Mouse (Mus musculus) embryonic facial prominence, embryonic 11.5 days (tissue): ENCODE results near the gene Foxd4. TPM values are rescaled to one million over a fixed set of nuclear protein-coding genes. Genes with fewer than 3 reads are reported as not detected.
"Not testable (repeated sequence)": the region's sequence is repeated elsewhere in the genome, so short reads cannot be mapped to it uniquely, and the experiment has no call there.

Source experiments
- ATAC-seq: fragments of 200-750 bp; cut with Nextera tagmentation; replicated peaks from 2 replicates; pipeline ENCODE4 v1.8.0; 2017; ENCODE audit warnings: low read depth; ENCODE audit not compliant: insufficient number of reproducible peaks, low FRiP score, low TSS enrichment
- DNase-seq: peaks from one replicate; pipeline ENCODE4 v3.0.0-alpha.2; 2015; ENCODE audit warnings: low spot score
- H3K27ac ChIP-seq: fragments of 300-500 bp; sonication (generic); replicated peaks from 2 replicates; pipeline ENCODE4 v1.5.1; 2014; ENCODE audit warnings: mild to moderate bottlenecking, low read depth, low read length, control low read depth
- H3K27me3 ChIP-seq: fragments of 300-500 bp; sonication (generic); 2 replicates; pipeline ENCODE4 v1.6.1; 2014; ENCODE audit warnings: mild to moderate bottlenecking, low read length, moderate library complexity, mixed read lengths; ENCODE audit not compliant: control insufficient read depth, insufficient read depth
- H3K36me3 ChIP-seq: fragments of 300-500 bp; sonication (generic); replicated peaks from 2 replicates; pipeline ENCODE4 v1.6.1; 2014; ENCODE audit warnings: low read depth, mild to moderate bottlenecking, low read length, moderate library complexity, mixed read lengths; ENCODE audit not compliant: control insufficient read depth, insufficient read depth
- H3K4me1 ChIP-seq: fragments of 300-500 bp; sonication (generic); 2 replicates; pipeline ENCODE4 v1.6.1; 2014; ENCODE audit warnings: low read length, mixed read lengths; ENCODE audit not compliant: control insufficient read depth, insufficient read depth
- H3K4me2 ChIP-seq: fragments of 300-500 bp; sonication (generic); 2 replicates; pipeline ENCODE4 v1.6.1; 2014; ENCODE audit warnings: low read depth, mild to moderate bottlenecking, control low read depth, low read length, moderate library complexity
- H3K4me3 ChIP-seq: fragments of 300-500 bp; sonication (generic); 2 replicates; pipeline ENCODE4 v1.5.1; 2014; ENCODE audit warnings: low read depth, low read length, control low read depth
- H3K9ac ChIP-seq: fragments of 300-500 bp; sonication (generic); replicated peaks from 2 replicates; pipeline ENCODE4 v1.6.1; 2014; ENCODE audit warnings: mild to moderate bottlenecking, control low read depth, low read length
- H3K9me3 ChIP-seq: fragments of 300-500 bp; sonication (generic); replicated peaks from 2 replicates; pipeline ENCODE4 v1.6.1; 2016; ENCODE audit warnings: mild to moderate bottlenecking, low read length, inconsistent platforms, mixed read lengths; ENCODE audit not compliant: control insufficient read depth
- WGBS: fragments of 180-500 bp; shearing (Covaris S2); extraction: QIAGEN DNeasy Blood & Tissue Kit; methylation state at CpG from one replicate; pipeline ENCODE4 v1.1.7; 2014; 5-methylcytosine and 5-hydroxymethylcytosine counted together
- polyA plus RNA-seq: library from polyadenylated mRNA; unstranded; fragments of >200 nt; fragmentation: Nextera tagmentation; extraction: Ambion mirVana; gene quantifications from 2 replicates; pipeline ENCODE4 v1.2.1, GENCODE M21; 2014

Foxd4 gene
- polyA plus RNA-seq, 1 experiment from 2014 or later = not detected

DNA sequence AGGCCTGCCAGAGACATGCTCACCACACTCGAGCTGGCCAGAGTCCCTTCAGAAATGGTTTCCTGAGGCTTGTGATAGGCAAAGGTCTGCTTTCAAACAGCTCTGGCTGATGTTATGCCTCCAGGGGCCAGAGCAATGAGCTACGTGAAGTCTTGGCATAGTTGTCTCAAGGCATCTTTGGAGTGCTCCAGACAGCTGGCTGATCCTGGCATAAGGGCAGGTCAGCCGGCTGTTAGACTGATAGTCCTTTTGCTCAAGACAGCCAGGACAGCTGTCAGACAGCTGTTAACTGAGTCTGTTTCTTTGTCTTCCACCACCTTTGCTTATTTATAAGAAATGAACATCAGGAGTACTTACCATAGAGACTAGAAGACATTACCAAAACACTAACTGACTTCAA lies 14.1 kb downstream of the Foxd4 start:
- Histone ChIP-seq H3K9me3 (no peaks in the 10 kb centered on the region), H3K27ac (no peak overlapping the region), H3K4me2 (no peak overlapping the region), H3K4me3 (no peak overlapping the region), H3K27me3 (no peaks in the 10 kb centered on the region), H3K9ac (no peak overlapping the region), H3K36me3 (no peaks in the 10 kb centered on the region), H3K4me1 (no peaks in the 10 kb centered on the region)
- DNase-seq = no peak
- ATAC-seq = no peak
- 71% methylated on average over 3 of the region's 3 CpGs for WGBS

DNA sequence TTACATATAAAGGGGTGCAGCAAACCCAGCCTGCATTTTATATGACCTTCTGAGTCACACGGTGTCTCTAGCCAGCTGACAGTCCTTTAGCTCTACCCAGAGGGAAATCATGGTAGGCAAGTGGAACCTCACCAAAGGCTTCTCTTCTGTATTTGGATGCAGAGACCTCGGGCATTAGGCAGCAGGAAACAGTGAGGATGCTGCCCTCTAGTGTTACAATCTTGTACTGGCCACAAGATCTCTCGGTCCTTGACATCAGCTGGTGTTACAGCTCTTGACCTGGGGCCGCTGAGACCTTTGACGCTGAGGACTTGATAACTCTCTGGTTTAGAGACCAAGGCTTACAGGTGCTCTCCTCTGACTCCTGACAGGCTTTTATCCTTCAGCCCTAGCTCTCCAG lies 15.5 kb downstream of the Foxd4 start:
- Histone ChIP-seq H3K36me3 (no peaks in the 10 kb centered on the region), H3K4me1 (no peaks in the 10 kb centered on the region), H3K9me3 (no peaks in the 10 kb centered on the region), H3K4me2 (no peak overlapping the region), H3K27me3 (no peaks in the 10 kb centered on the region), H3K4me3 (no peak overlapping the region), H3K27ac (no peak overlapping the region), H3K9ac (no peak overlapping the region)
- DNase-seq = peak; percentile 81
- 0 out of 2 replicates have a peak, but pooled peaks have one; percentile 59 for ATAC-seq
- 15% methylated on average over 5 of the region's 5 CpGs for WGBS

DNA sequence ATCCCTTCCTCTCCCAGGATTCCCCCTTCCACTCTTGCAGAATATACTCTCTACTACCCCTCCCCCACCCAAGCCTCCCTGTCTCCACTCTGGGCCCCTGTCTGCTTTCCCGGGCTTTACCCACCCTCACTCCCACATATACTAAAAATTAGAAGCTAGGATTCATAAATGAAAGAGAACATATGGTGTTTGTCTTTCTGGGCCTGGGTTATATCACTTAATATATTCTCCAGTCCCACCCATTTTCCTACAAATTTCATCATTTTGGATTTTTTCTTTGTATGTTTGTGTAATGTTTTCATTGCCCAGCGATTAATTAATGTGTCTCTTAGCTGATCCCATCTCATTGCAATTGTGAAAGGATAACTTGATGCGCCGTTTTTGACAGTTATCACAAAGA lies 19.8 kb downstream of the Foxd4 start:
- Histone ChIP-seq H3K36me3 (no peaks in the 10 kb centered on the region), H3K27me3 (no peaks in the 10 kb centered on the region), H3K9me3 (no peaks in the 10 kb centered on the region), H3K4me1 (no peaks in the 10 kb centered on the region), H3K4me2 (no peak overlapping the region), H3K9ac (no peak overlapping the region), H3K27ac (no peak overlapping the region), H3K4me3 (no peak overlapping the region)
- 66% methylated on average over 4 of the region's 4 CpGs for WGBS
- ATAC-seq (no peak), DNase-seq (no peak)

DNA sequence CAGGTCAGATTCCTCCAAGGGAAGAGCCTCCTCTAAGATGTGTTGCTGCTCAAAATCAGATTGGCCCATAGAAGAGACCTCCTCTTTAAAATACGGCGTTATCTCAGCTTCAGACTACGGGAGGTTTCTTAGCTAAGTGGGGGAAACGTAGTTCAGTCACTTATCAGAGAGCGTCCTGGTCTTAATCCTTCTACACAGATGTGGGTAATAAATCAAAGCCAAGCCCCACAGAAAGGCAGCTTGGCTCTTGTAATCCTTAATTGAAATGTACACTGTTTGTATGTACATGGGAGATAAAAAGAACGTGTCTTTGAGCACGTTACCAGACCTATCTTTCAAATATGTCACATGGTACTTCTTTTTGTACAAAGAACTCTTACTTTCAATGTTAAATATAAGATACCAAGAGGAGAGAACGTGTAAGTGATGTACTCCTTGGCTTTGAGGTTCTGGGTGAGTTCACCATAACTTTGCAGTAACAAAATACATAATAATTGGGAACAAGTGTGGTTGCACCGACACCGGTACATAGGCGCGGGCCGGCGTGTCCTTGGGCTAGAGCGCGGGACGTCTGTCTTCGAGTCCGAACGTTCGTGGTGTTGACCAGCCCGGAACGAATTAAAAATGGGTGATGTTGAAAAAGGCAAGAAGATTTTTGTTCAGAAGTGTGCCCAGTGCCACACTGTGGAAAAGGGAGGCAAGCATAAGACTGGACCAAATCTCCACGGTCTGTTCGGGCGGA lies 25.7 kb downstream of the Foxd4 start, which contains the start of gene Gm10053:
Gm10053 (plus strand) TSS at position 558 of the 742 bp plus-strand sequence.
- not testable (repeated sequence) for H3K36me3 ChIP-seq, H3K4me1 ChIP-seq, H3K4me3 ChIP-seq, H3K9me3 ChIP-seq, H3K4me2 ChIP-seq, H3K27ac ChIP-seq, ATAC-seq, H3K9ac ChIP-seq, DNase-seq, H3K27me3 ChIP-seq
- WGBS = 88% methylated on average over 23 of the region's 26 CpGs

DNA sequence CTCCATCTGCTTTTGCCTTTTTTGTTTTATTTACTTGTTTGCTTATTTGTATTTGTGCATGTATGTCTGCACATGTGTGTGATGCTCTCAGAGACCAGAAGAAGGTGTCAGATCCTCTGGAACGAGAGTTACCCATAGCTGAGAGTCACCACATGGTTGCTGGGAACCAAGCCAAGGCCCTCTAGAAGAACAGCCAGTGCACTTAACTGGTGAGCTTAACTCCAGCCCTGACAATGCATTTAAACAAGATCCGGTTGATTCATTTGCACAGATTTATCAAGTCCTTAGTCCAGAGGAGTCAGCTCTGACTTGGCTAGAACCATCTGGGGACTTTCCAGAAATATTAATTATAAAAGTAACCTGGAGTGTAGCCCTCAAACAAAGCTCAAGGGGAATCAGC lies 27.1 kb downstream of the Foxd4 start:
- Histone ChIP-seq H3K9me3 (no peaks in the 10 kb centered on the region), H3K9ac (no peak overlapping the region), H3K27ac (no peak overlapping the region), H3K4me3 (no peak overlapping the region), H3K4me2 (no peak overlapping the region), H3K36me3 (no peaks in the 10 kb centered on the region), H3K27me3 (no peaks in the 10 kb centered on the region), H3K4me1 (no peaks in the 10 kb centered on the region)
- no peak for DNase-seq
- 75% methylated on average over 2 of the region's 2 CpGs for WGBS
- ATAC-seq = no peak

DNA sequence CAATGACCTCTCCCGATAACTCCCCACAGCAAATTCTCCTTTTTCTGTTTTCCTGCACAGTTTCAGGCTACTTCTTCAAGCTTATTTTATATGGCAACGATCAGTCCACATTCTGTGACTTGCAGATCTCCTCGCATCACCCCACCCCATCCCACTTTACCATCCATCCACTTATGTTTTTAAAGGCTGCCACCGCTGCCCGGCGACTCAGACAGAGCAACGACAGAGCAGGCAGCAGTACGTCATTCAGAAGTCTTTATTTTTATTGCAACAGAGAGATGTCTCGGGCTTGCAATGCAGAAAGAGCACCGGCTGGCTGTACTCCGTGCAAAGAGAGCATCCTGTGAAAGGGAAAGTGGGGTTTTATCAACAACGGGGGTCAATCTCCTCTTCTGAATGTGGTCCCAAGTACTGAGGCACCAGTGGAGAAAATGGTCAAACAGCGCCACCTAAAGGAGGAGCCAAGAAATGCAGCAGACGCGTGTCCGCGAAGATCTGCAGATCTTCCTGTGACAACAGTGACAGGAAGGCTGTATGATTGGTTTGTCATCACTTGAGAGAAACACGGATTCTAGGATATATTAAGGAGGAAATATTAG lies 29.9 kb downstream of the Foxd4 start:
- no peaks in the 10 kb centered on the region for H3K9me3 ChIP-seq
- no peak overlapping the region for H3K9ac ChIP-seq
- H3K27ac ChIP-seq = no peak overlapping the region
- no peaks in the 10 kb centered on the region for H3K4me1 ChIP-seq
- 0 out of 2 replicates have a peak overlapping the region, but pooled peaks have one; percentile 9 for H3K4me3 ChIP-seq
- no peaks in the 10 kb centered on the region for H3K27me3 ChIP-seq
- peak overlapping the region; percentile 46; the same call in 1 of the 2 replicates for H3K4me2 ChIP-seq
- peak; percentile 92 for DNase-seq
- 21% methylated on average over 18 of the region's 18 CpGs for WGBS
- peak; percentile 70; the same call in 1 of the 2 replicates for ATAC-seq
- no peaks in the 10 kb centered on the region for H3K36me3 ChIP-seq

DNA sequence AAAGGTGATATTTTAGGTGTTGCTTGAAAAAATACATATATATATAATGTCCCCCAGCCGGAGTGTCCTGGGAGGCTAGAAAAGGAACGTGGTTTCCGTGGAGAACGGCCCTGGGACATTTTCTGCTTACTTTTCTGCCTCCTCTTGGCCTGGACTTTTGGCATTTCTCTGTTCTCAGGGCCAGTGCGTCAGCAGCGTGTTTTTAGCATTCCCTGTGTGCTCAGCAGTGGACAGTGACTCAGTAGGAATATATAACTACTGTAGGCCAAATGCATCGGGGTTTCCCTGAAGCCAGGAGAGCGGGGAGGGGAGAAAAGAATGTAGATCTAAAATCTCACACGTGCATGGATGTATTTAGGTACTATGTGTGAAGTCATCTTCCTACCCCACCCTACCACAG lies 35.6 kb downstream of the Foxd4 start:
- H3K27me3 ChIP-seq = peaks cover 4% of the 10 kb centered on the region; the same call in 1 of the 2 replicates
- 78% methylated on average over 9 of the region's 9 CpGs for WGBS
- H3K27ac ChIP-seq = no peak overlapping the region
- no peak overlapping the region for H3K4me3 ChIP-seq
- H3K4me2 ChIP-seq = no peak overlapping the region
- DNase-seq (no peak), ATAC-seq (no peak)
- no peaks in the 10 kb centered on the region for H3K4me1 ChIP-seq
- no peaks in the 10 kb centered on the region for H3K36me3 ChIP-seq
- H3K9ac ChIP-seq = no peak overlapping the region
- H3K9me3 ChIP-seq = no peaks in the 10 kb centered on the region
